Mouse (Mus musculus) CD4-positive, CD25-positive, alpha-beta regulatory T cell, adult 2 months (primary cell): ENCODE measurements around the gene Dync2h1.
"Not testable (repeated sequence)": the region's sequence is repeated elsewhere in the genome, so short reads cannot be mapped to it uniquely, and the experiment has no call there.

ENCODE experiments used
- DNase-seq: peaks from one replicate; pipeline ENCODE4 v3.0.0-alpha.2; 2012; ENCODE audit warnings: low read depth, low spot score

Gene Dync2h1

GRCm38 (mm10) chr9:7032553-7032952 lies 151.7 kb downstream of the Dync2h1 start:
- no peak for DNase-seq

DNA sequence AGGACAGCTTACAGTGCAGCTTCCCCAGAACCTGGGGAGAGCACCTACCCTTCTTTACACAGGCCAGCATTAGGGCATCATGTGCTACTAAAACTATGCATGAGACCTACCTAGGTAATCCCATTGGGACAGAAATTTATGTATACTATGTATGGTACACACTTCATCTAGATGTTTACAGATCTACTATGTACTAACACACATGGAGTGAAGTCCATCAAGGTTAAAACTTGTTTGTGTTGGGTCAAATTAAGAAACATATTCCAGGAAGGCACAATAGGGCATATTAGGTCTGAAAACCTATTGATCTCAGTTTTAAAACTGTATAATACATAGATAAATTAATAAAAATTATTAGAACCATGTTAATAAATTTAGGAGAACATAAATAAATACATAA lies 168.6 kb downstream of the Dync2h1 start:
- no peak for DNase-seq

DNA sequence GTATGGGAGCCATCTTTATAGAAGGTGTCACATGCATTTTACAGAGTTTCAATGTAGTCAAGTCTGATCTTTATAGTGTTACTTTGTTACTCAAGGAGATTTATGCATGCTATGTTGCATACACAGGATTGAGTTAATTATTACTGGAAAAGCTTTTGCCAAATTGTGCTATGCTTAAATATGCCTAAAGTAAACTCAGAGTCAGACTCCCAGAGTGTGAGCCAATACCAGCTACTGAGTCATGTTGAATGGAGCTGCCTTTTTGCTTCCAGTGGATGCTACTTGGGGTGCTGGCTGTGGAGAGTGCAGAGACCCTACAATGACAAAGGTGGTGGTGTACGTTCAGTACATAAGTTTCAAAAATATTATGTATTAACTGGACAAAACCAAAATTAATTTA lies 169.5 kb downstream of the Dync2h1 start:
- no peak for DNase-seq

- DNase-seq: no peak
These were observed 174.5 kb downstream of the Dync2h1 start for GRCm38 (mm10) chr9:7009785-7010184.

GRCm38 (mm10) chr9:6994865-6995264 lies 189.4 kb downstream of the Dync2h1 start:
- DNase-seq: no peak

DNA sequence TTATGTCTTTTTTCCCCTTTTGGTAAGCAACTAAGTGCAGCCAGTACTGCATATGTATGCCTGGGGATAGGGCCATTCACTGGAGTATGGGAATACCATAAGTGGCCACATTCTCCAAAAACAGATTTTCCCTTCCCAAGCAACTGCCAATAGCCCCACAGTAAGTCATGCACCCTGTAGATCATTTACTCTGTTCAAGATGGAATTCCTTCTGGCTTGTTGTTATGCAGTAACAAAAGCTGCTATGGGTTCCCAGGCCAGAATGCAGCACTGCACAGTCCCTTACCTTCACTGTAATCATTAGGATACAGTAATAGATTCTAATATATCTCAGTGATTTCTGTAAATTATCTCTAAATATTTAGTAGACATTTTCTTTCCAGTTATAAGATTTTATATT lies 190.0 kb downstream of the Dync2h1 start:
- DNase-seq: no peak

DNA sequence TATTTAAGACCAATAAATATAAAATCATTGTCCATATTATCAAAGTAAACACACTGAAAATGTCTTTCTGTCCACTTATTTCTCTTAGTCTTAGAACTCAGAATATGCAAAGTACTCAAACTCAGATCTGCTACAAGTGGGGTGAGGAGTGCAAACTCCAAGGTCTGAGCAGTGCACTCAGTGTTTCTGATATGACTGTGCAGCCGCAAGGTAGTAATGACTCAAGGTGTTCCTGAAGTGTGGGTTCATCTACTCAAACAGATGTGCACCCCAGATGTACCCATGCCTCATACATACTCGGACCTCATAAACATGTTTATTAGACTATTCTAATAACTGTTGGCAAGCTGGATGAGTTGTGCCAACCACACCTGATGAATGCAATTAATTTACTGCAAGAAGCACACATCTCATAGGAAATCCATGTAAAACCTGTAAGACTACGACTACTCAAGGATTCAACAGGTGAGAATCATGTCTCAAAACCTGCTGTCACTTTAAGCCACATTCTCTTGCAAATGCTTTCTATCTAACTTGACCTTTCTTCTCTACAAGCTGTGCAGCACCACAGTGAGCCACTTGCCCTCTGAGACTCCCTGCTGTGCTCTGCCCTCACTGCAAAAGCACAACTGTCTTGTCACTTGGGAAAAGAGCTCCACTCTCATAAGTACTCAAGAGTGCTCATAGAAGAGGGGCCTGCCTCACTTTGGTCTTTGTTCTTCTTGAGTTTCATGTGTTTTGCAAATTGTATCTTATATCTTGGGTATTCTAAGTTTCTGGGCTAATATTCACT lies 195.2 kb downstream of the Dync2h1 start:
- DNase-seq: no peak

DNA sequence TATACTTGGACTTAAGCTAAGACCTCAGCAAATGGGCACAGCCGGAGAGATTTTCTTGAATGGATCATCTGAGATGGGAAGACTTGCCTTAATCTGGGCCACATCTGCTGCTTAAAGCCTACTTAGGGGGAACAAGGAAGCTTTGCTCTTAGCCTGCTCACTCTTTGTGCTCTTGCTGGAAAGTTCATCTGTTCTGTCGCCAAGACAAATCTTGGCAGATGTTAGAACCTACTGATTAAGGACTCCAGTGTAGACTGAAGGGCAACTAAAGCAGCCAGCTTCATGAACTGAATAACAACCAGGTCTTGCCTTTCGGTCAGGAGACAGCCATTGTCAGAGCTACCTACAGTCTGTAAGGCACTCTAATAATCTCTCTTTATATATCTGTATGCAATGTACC lies 198.1 kb downstream of the Dync2h1 start:
- DNase-seq: no peak

DNA sequence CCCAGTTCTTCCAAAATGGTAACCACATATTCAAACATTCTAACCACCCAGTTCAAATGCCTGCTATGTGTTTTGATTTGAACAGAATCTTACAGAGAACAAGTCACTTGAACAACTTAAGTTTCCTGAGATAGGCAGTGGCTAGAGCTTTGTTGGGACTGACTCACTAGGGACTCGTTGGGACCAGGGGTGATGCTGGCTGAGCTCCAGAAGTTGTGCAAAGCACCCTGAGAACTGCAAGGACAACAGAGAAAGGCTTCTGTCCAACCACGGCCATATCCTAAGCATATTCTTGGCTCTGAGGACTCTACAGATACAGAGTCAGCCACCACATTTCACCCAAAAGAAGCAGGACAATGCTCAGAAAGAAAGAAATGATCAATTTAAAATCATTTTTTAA lies 215.1 kb downstream of the Dync2h1 start:
- no peak for DNase-seq

GRCm38 (mm10) chr9:6965006-6965405 lies 219.2 kb downstream of the Dync2h1 start:
- DNase-seq: no peak

DNA sequence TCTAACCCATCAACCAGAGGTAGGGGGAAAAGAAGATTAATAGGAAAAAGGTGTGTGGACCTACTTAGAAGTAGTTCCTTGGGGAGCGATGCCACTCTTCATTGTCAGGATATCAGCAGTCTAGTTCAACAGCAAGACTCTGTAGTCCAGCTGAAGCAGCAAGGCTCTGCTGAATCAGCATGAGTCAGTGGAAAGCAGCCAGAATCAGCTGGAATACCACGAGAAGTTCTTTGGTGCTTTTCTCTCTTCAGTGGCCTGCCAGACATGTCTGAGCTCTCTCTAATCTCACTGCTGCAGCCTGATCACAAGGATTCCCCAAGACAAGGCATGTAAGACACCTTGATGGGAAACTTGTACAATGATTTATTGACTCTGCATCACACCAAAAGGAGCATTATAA lies 225.9 kb downstream of the Dync2h1 start:
- no peak for DNase-seq

- DNase-seq: no peak
These were observed 256.7 kb downstream of the Dync2h1 start for GRCm38 (mm10) chr9:6927399-6928035.

DNA sequence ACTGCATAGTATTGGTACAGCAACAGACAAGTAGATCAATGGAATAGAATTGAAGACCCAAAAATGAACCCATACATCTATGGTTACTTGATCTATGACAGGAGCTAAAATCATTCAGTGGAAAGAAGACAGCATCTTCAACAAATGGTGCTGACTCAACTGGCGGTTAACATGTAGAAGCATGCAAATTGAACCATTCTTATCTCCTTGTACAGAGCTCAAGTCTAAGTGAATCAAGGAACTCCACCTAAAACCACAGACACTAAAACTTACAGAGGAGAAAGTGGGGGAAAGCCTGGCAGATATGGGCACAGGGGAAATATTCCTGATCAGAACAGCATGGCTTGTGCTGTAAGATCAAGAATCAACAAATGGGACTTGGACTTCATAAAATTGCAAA lies 270.8 kb downstream of the Dync2h1 start:
- DNase-seq: no peak

- DNase-seq: not testable (repeated sequence)
These were observed 273.7 kb downstream of the Dync2h1 start for GRCm38 (mm10) chr9:6910537-6910936.

DNA sequence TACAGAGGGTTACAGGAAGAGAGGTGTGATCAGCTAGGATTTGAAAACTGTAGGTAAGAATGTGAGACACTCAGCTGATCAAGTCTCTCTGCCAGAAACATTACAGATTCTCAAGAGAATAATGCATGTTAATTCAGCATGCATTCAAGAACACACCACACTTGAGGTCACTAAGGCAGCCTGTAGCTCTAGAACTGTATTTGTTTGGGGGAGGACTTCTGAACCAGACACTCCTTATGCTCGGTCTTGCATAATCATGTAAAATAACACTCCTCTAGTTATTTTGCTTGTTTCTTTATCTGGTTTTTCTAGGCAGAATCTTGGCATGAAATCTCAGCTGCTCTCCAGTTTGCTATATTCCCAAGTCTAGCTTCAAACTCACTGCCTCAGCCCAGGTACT lies 282.6 kb downstream of the Dync2h1 start:
- DNase-seq: no peak

- DNase-seq: no peak
These were observed 292.9 kb downstream of the Dync2h1 start for GRCm38 (mm10) chr9:6891331-6891730.

DNA sequence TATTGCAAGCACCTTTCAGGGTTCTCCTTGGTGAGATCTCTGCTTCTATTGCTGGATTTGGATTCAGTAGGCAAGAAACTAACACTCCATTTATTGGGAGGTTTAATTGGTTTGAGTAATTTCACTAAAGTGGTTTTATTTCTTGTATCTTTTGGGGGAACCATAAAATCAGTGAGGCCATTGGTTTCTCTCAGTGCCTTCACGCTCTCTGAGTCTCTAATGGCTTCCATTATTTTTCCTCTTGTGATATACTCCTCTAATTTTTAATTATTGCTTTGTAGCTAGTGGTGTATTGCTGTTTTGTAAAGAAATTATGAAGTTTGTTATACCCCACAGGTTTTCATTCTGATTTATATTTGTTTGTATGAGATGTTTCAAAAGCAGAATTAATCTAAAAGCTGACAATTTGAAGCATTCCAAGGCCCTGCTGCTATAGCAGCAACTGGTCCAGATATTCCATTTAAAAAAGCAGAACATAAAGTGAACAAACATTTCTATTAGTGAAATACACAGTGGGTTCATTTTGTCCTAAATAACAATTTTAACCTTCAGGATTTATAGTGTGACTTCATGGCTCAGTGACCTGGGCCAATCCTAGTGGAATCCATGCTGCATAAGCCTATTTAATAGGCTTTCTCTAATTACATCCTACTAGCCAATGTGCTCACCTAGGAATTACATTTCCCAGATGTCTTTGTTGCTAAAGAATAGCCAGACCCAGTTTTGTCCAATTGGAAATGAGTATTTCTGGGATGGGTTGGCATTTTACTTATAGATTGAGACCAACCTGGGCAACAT lies 302.9 kb downstream of the Dync2h1 start:
- DNase-seq: no peak
